Mouse (Mus musculus): ENCODE measurements around the gene Gorasp2.
A peak's percentile ranks its signal among the peaks of the same experiment; 100 is the strongest.

Gene Gorasp2

DNA sequence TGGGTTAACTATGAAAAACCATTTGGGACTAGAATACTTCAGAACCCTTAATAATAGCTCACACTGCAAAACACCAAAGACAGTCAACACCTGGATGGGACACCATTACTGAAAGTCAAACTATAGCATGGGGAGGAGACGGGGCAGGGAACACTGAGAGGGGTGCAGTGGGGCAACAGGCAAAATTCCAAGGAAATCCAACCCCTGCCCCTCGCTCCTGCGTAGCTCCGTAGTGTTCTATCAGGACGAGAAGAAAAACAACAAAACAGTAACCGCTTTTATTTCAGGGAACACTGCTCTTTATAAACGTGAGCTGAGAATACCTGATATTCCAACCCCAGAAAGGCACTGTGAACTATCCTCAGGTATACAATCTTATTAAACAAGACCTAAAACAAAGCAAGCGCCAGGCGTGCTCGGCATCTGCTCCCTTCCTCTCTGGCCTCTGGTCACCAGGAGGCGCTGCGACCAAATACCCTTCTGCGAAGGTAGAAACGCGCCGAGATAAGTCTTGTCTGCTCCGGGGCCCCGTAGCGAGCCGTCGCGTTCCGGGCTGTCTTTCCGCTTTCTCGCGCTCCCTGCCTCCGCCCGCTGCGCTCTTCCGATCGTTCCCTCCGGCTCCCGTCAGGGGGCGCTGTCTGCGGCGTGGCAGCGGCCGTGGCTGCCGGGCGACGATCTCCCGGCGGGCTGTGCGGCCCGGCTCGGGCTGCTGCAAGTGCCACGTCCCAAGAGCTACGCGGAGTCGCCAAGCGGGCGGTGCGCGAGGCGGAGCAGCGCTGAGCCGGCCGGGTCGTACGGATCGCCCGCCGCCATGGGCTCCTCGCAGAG is at the start of gene Gorasp2:
TSS of gene Gorasp2 (plus strand) at position 690 of the 828 bp plus-strand sequence.
- DNase-seq: peak; percentile 99

DNA sequence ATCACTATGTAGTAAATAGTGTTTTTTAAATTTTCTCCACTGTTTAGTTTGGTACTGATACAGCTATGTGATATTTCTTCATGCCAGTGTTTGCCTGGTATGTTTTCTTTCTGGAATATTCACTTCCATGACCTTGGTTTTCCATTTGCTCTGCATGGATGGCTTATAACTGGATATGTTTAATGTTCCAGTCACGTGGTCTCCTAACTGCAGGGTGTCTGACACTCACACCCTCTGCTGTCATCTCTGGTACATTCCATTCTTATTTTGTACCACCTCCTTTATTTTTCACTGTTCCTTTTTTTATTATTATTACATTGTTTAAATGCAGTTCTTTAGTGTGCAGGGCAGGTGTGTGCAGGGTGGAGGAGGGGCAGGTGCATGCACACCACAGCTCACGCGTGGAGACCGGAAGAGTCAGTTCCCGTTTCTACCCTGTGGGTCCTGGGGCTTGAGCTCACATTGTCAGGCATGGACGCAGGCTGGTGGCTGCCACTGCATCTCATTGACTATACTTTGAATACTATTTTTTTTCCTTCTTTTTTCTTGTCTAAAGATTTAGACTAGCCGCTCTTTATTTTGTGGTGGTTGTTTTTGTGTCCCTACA is 46.5 kb upstream of the Gorasp2 start:
- DNase-seq: no peak

DNA sequence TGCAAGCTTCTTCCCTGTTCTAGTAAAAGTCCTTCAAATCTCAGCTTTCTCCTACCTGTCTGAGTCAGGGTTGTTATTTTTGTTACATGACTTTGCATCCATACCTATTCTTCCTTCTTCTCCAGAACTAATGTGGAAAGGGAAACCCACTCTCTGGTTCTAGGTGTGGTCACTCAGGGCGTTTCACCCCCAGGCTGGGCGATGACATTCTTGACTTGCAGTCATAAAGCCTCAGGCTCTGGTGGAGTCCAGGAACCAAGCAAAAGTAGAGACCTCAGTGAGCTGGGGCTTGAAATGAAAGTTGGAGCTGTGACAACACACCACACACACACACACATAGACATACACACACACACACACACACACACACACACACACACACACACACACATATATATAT is 45.3 kb upstream of the Gorasp2 start:
- no peak for DNase-seq

DNA sequence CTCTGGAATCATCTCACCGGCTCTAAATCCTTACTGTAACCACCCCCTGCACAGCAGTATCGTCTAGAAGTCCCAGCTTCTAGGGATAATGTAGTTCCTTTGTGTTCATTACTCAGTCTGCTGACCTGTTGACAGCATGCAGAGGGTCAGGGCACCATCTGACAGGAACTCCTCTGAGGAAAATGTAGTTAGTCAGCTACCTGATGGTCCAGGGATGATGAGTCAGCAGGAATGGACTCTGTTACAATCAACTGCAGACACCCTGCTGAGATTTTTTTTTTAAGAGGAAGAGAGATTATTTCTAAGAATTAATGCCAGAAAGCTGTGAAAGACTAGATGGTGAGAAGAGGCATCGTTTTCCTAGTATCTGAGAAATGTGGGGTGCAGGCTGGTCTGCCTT is 44.8 kb upstream of the Gorasp2 start:
- no peak for DNase-seq

DNA sequence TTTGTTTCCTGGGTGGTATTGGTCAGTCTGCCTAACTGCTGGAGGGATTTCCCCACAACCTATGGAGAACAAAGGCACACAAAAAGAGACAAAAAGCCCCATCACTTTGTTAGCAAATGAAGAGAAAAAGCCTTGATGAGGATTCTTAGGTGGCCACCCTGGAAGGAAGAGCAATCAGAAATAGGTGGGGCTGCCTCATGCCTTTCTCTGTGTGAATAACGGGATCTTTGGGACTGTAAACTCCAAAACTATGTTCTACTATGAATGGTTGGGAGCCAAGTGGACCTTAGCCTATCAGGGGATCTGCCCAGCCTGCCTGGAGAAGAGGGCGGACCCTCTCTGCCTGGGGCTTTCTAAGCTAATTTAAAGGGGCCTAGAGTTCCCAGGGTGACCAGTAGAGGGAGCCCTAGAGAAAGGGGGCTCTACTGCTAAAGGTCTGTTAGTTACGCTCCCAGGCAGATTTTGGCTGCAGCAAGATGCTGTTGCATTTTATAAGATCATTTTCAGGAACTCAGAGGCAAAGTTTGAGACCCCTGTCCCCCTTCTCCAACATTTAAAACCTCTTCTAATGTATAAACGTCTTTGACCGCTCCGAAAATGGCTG is 42.0 kb upstream of the Gorasp2 start:
- no peak for DNase-seq

DNA sequence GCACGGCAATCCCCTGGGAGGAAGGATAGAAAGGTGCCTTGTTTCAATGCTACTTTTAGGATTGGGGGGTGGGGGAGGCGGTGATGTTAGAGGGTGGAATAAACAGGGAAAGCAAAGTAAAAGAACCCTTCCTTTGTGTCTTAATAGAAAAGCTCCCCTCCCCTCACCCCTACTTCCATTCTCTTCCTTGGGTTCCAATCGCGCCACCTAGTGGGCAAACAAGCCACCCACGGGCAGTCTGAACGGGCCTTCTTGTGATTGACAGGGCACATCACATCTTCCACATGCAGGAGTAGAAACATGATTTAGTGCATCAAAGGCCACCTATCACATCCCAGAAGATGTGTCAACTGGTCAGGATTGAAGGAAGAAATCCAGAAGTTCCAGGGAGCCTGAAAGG is 41.2 kb upstream of the Gorasp2 start:
- DNase-seq: peak; percentile 79 to 83

DNA sequence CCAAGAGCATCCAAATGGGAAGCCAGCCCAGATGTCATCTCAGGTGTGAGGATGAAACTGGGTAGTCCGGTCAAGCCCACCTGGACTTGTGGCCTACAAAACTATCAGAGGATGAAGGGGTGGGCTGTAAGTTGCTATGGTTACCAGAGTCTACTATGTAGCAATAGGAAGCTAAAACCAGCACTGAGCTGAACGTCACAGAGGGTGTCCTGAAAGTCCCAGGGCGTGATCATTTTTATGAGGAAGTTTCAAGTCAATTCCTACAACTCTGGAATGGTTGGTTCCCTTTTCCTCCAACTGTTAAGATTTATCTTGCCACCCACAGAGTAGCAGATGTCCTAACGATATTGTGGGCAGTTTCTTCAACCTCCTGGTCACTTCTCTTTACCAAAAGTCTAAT is 39.1 kb upstream of the Gorasp2 start:
- DNase-seq: no peak

DNA sequence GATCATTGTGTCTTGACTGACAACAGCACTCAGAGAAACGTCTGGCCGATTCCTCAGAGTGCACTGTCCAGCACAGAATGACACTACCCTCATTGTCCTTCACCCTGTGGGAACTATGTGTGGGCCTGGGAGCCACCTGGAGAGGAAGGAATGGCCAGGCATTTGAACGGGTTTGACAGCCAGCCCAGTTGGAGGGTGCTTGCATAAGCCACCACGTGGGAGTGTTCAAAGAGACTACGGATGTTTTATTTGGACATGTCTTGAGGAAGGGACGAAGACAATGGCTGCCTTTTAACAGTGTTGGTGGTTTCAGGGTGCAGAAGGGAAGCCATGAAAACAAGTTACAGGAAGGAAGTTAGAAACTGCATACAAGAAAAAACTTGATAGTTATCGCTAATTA is 35.6 kb upstream of the Gorasp2 start:
- DNase-seq: no peak

DNA sequence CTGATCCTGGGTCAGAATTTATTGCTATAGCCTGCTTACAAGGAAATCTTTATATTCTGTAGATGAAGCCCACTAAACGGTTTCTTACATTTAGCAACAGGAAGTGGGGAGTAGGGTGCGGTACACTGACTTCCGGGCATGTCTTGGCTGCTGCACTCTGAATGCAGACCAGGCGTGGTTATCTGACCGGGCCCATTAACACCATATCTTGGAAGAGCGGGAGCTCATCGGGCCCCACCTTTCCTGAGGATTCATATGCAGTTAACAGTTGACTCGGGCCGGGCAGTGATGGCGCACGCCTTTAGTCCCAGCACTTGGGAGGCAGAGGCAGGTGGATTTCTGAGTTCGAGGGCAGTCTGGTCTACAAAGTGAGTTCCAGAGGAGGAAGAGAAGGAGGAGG is 33.0 kb upstream of the Gorasp2 start:
- DNase-seq: no peak

DNA sequence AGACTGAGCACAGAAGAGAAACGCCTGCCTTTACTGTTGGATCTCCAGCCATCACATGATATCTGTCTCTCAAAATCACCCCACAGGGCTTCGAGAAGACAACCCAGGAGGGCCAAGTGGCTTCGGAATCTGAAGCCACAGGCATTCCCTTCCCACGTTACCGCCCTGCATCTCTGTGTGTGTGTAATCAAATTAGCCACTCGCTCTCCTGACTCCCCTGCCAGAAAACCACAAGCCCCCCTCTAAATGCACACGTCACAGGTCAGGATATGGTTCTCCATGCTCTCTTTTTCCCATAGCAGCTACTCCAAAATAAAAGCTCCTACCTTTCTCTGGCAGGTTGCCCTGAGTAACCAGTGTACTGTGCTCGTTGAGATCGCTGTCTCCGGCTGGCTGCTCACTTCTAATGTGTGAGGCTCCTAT is 32.0 kb upstream of the Gorasp2 start:
- peak; percentile 63 to 76 for DNase-seq

DNA sequence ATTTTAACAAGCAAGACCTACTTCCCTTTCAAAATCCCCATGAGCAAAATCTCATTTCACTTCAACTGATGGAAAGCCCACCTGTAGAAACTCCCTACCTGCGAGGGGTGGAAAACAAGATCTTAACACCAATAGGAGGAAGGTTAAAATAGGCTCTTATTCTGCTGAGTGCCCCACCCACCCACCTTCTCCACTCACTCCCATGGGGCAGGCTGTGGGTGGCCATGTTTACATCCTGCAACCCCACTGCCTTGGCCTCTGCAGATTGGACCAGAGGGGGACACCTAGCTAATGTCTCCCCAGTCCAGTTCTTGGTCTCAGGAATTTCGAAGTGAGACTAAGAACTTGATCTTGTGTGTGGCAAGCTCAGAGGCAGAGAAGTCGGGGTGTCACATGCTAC is 31.5 kb upstream of the Gorasp2 start:
- DNase-seq: no peak

DNA sequence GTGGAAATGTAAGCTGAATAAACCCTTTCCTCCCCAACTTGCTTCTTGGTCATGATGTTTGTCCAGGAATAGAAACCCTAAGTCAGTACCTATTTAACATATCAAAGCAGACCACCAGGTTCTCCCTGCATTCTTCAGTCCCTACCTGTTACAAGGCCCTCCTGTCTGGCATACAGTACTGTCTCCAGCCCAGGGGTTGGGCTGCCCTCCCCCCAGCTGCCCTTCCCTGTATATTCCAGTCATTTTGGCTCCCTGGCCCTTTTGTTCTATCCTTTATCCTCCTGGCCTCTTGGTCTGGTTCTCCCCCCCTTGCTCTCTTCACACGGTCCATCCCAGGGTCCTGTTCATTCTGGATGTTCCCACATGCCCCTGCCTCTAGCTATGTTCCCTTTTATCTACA is 30.1 kb upstream of the Gorasp2 start:
- no peak for DNase-seq

DNA sequence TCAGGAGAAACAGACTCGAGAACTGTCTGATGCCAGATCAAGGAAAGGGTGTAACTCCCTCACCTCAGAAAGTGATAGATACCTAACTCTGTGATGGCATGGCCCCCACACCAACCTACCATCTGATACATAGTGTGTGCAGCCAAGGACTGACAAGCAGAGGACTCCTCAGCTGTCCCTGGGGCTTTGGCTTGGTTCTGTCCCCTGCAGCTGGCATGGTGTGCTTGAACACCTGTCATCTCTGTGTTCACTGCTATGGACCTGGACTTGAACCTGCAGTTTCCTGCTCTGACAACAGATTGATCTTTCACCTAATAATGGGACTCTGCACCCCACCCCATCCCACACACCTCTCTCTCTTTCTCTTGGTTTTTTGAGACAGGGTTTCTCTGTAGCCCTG is 29.0 kb upstream of the Gorasp2 start:
- DNase-seq: no peak

DNA sequence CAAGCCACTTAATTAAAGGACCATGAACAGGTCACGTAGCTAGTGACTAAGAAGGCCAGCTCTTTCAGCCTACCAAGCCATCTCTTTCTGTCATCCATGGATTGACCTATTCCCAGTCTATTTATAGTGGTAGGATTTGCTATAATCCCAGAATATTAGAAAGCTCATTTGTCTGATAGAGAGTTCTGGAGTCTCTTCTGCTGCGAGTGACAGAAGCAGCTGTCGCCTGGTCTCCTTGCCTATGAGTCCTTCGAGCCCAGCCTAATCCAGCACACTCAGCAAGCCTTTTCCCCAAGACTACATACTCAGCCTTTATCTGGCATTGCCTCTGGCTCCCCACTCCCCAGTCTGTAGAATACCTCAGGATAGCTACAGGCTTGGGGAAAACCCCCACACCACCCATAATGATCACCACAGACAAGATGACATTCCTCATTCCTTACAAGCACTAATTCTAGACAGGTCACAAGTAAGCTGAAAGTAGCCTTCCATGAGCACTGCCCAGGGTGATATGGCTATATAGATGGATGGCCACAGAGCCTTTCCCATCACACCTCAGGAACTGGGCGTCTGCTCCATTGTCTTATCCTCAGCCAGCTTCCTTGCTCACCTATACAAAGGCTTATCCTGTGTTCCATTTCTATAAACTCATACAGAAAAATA is 27.2 kb upstream of the Gorasp2 start:
- DNase-seq: no peak

DNA sequence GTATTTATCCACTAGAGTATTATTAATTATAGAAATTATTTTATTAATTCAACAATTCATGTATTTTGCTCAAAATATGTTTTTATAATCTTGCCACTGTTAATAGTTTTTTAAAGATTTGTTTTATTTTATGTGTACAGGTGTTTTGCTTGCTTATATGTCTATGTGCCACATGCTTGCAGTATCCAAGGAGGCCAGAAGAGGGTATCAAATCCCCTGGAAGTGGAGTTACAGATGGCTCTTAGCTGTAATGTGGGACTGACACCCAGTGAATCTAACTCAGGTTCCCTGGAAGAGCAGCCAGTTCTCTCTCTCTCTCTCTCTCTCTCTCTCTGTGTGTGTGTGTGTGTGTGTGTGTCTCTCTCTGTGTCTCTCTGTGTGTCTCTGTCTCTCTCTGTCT is 20.4 kb upstream of the Gorasp2 start:
- DNase-seq: no peak

DNA sequence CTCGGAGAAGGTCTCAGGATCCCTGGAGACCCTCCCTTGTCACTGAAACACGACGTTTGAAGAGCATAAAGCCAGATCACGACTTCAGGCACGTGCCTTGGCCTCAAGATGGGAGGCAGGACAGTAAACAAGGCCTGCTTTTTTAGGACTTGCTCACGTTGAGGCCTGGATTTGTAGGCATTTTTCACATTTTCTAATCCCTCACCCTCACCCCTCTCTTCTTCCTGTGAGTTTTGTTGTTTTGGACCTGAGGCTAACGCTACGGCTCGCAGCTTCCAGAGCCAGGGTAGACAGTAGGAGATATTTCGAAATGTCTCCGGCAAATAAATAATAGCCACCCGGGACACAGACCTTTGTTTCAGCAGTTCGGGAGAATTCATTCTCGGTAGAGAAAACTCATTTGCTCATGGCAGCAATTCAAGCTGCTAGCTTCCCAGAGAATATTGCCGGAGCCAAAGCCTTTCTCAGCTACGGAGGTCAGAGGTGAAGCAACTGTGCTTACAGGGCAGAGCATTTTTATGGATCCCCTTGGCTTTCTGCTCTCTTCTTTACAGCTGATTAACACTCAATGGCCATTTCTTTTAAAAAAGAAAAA is 18.3 kb upstream of the Gorasp2 start:
- DNase-seq: no peak

DNA sequence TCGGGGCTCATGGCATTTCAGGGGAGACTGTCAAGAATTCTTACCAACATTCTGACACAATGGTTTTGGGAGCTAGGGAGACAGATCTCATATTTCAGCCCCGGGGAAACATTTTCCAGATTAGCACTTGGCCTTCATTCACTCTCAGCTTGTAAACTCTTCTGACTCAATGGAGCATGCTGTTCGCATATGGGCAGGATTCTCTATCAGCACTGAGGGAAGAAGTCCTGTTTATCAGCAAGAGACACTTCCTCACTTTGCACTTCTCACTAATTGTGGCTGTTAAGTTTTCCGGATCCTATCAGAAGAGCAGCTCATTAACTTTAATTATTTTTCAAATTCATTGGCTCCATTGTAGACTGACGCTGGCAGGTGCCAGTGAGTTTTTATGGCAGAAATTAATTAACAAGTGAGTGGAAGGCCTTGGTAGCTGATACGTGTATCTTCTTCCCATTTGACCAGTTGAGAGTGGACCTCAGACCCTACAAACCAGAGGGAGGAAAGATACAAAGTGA is 16.1 kb upstream of the Gorasp2 start:
- DNase-seq: peak; percentile 15 to 19

DNA sequence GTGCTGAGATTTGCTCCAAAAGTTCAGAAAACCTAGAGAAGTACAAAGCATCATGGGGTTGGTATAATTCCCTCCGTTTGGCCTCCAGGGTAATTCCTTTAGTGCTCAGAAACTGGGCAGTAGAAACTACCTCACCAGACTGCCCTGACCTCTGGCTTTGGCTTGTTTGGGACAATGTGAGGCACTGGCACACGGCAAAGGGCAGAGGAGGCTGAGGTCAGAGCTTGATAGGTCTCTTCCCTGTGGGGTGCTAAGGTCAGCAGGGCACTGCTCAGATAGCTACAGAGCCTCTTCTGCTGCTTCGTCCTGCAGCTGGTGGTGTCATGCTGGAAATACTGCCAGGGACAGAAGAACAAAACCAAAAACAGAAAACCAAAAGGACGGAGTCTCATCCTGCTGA is 13.7 kb upstream of the Gorasp2 start:
- DNase-seq: no peak

DNA sequence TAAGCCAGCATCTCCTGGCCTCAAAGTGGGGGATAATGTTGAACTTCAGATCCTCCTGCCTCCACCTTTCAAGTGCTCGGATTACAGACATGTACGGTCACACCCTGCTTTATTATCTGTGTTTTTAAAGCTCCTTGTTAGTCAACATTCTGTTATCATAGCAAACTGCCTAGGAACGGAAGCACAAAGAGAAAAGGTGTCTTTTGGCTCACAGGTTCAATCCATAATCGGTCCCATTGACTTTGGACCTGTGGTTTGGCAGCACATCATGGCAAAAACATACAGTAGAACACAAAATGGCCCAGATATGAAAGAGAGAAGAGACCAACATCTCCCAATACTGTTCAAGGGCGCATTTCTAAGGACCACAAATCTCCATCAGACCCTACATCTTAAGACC is 13.1 kb upstream of the Gorasp2 start:
- no peak for DNase-seq

DNA sequence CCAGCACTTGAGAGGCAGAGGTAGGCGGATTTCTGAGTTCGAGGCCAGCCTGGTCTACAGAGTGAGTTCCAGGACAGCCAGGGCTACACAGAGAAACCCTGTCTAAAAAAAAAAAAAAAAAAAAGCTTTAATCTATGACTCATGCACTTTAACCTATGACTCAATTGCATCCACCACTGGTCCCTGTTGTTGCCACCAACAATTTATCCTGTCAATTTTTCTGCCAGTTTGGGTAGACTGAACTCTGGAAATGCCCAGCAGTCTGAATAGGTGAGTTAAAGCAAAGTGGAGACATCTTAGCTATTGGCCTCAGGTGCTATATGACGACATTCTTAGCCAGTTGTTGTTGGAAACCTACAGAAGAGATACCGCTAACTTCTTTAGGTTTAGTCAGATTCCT is 11.9 kb upstream of the Gorasp2 start:
- no peak for DNase-seq

DNA sequence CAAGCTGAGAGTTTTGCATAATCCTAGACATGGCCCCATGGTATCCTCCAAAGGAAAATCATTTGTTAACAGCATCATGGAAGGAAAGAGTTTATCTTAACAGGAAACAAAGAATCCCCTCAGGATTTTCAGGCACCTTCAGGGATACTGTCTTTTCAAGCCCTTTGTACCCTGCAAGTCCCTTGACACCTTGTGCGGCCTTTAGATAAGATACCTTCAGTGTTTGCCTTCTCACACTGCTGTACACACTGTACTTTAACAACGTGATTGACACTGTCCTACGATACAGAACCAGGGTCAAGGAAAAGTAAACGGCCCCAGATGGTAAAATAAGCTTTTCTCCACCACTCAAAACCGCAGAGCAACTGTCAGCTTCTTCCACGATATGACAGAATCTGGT is 9.6 kb upstream of the Gorasp2 start:
- no peak for DNase-seq

DNA sequence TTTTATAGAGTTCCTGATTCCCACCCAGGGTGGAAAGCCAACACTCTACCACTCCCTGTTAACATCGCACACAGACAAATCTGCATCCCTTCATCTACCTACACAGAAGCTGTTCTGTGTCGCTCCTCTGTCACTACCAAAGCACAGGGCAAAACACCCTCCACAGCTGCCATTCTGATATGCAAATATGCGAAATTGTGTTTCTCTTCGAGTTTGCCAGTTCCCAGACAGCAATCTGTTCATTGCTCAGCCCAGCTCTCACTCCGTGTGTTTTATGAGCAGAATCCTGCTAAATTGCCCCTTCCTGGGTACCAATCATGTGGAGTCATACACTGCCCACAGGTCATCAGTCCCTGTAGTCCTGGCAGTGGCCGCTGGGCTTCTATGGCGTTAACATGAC is 4.3 kb upstream of the Gorasp2 start:
- no peak for DNase-seq
